Mouse (Mus musculus) heart, embryonic 14.5 days (tissue): Measurements from ENCODE around the gene Gm45837. TPM values are rescaled to one million over a fixed set of nuclear protein-coding genes. Genes with fewer than 3 reads are reported as not detected.

Experiments
- ATAC-seq: fragments of 200-750 bp; cut with Nextera tagmentation; 2 replicates; pipeline ENCODE4 v1.8.0; 2017; ENCODE audit warnings: low read depth, moderate TSS enrichment; ENCODE audit not compliant: insufficient number of reproducible peaks, insufficient read depth, low FRiP score
- H3K27ac ChIP-seq, 2 experiments: fragments of 200-500 bp in 1 of 2; fragments of 300-500 bp in 1 of 2; sonication (generic) in 1 of 2; replicated peaks in 1 of 2; 2 replicates each; pipeline ENCODE4 v1.5.1; 2012 to 2014; ENCODE audit warnings: low read depth in 2 of 2, low read length in 2 of 2, control low read depth in 1 of 2, mild to moderate bottlenecking in 1 of 2, mixed read lengths in 1 of 2; ENCODE audit not compliant: control insufficient read depth in 1 of 2, insufficient read depth in 1 of 2
- H3K27me3 ChIP-seq: fragments of 300-500 bp; sonication (generic); 2 replicates; pipeline ENCODE4 v1.6.1; 2014; ENCODE audit warnings: mild to moderate bottlenecking, low read length, control low read depth; ENCODE audit not compliant: control insufficient read depth, insufficient read depth
- H3K36me3 ChIP-seq: fragments of 300-500 bp; sonication (generic); 2 replicates; pipeline ENCODE4 v1.6.1; 2014; ENCODE audit warnings: mild to moderate bottlenecking, control low read depth, low read length, mixed read lengths; ENCODE audit not compliant: control insufficient read depth, insufficient read depth
- H3K4me1 ChIP-seq, 2 experiments: fragments of 200-500 bp in 1 of 2; fragments of 300-500 bp in 1 of 2; sonication (generic) in 1 of 2; 2 replicates each; pipeline ENCODE4 v1.6.1; 2012 to 2014; ENCODE audit warnings: low read length in 2 of 2, control low read depth in 1 of 2, mixed read lengths in 1 of 2; ENCODE audit not compliant: control insufficient read depth in 2 of 2, insufficient read depth in 2 of 2
- H3K4me2 ChIP-seq: fragments of 300-500 bp; sonication (generic); 2 replicates; pipeline ENCODE4 v1.6.1; 2014; ENCODE audit warnings: mild to moderate bottlenecking, low read length
- H3K4me3 ChIP-seq, 2 experiments: fragments of 200-500 bp in 1 of 2; fragments of 300-500 bp in 1 of 2; sonication (generic) in 1 of 2; 2 replicates each; pipeline ENCODE4 v1.5.1; 2012 to 2014; ENCODE audit warnings: low read length in 2 of 2, mild to moderate bottlenecking in 2 of 2, control low read depth in 1 of 2, low read depth in 1 of 2, moderate library complexity in 1 of 2; ENCODE audit not compliant: control insufficient read depth in 1 of 2, insufficient read depth in 1 of 2
- H3K9ac ChIP-seq: fragments of 300-500 bp; sonication (generic); 2 replicates; pipeline ENCODE4 v1.6.1; 2014; ENCODE audit warnings: mild to moderate bottlenecking, low read length
- H3K9me3 ChIP-seq: fragments of 300-500 bp; sonication (generic); 2 replicates; pipeline ENCODE4 v1.6.1; 2016; ENCODE audit warnings: low read length, control low read depth; ENCODE audit not compliant: control insufficient read depth
- WGBS: fragments of 180-500 bp; shearing (Covaris S2); extraction: QIAGEN DNeasy Blood & Tissue Kit; methylation state at CpG from one replicate; pipeline ENCODE4 v1.1.7; 2014; 5-methylcytosine and 5-hydroxymethylcytosine counted together
- polyA plus RNA-seq: library from polyadenylated mRNA; unstranded; fragments of >200 nt; fragmentation: Nextera tagmentation; extraction: Ambion mirVana; gene quantifications from 2 replicates; pipeline ENCODE4 v1.2.1, GENCODE M21; 2014

Gm45837 gene
- polyA plus RNA-seq, 1 experiment from 2014 or later: not detected

- WGBS: 77% methylated on average over 6 of the region's 6 CpGs
- Histone ChIP-seq H3K36me3 (no peaks in the 10 kb centered on the region), H3K4me1 (peaks cover 6% of the 10 kb centered on the region in 2 experiments; a peak in 3 of 4 replicates), H3K9me3 (no peaks in the 10 kb centered on the region), H3K27ac (no peak overlapping the region), H3K4me2 (no peak overlapping the region), H3K4me3 (no peak overlapping the region), H3K9ac (no peak overlapping the region), H3K27me3 (peaks cover 45% of the 10 kb centered on the region)
- ATAC-seq: no peak
Measured at GRCm38 (mm10) chr7:101455141-101455540, 44.5 kb downstream of the Gm45837 start.

GRCm38 (mm10) chr7:101456318-101456717 is 45.6 kb downstream of the Gm45837 start:
- no peaks in the 10 kb centered on the region for H3K36me3 ChIP-seq
- no peak overlapping the region for H3K4me2 ChIP-seq
- H3K9ac ChIP-seq: no peak overlapping the region
- H3K4me1 ChIP-seq: peaks cover 9 to 12% of the 10 kb centered on the region in 2 experiments; a peak in 3 of 4 replicates
- H3K9me3 ChIP-seq: no peaks in the 10 kb centered on the region
- no peak for ATAC-seq
- 81% methylated on average over 4 of the region's 4 CpGs for WGBS
- peaks cover 43% of the 10 kb centered on the region for H3K27me3 ChIP-seq
- no peak overlapping the region for H3K4me3 ChIP-seq
- no peak overlapping the region for H3K27ac ChIP-seq

DNA sequence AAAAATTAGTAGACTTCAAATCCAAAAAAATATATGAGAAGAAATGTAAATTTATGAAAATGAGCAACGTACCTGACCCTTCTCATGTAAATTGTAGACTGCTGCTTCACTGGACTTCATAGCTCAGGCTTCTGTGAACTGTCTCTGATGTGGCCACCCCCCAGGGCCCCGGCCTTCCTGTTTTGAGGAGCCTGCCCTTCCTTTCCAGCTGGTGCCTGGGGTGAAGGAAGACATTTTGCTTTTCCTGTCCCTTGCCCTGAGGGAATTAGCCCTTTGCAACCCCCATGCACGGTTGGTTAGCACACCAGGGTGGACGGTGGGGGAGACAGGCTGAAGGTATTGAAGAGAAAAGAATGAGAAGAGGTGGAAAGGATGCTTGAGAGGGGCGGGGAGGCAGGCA is 46.1 kb downstream of the Gm45837 start:
- H3K27me3 ChIP-seq: peaks cover 39% of the 10 kb centered on the region
- no peaks in the 10 kb centered on the region for H3K9me3 ChIP-seq
- WGBS: 46% methylated on average over 5 of the region's 5 CpGs
- no peak overlapping the region for H3K27ac ChIP-seq
- H3K36me3 ChIP-seq: no peaks in the 10 kb centered on the region
- no peak overlapping the region for H3K9ac ChIP-seq
- H3K4me2 ChIP-seq: no peak overlapping the region
- ATAC-seq: no peak
- peaks cover 7 to 10% of the 10 kb centered on the region in 2 experiments; a peak in 3 of 4 replicates for H3K4me1 ChIP-seq
- no peak overlapping the region for H3K4me3 ChIP-seq

GRCm38 (mm10) chr7:101457283-101457682 is 46.6 kb downstream of the Gm45837 start:
- Histone ChIP-seq H3K4me3 (no peak overlapping the region), H3K4me1 (peaks cover 7 to 10% of the 10 kb centered on the region in 2 experiments; a peak in 3 of 4 replicates), H3K4me2 (no peak overlapping the region), H3K9me3 (no peaks in the 10 kb centered on the region), H3K36me3 (no peaks in the 10 kb centered on the region), H3K27ac (no peak overlapping the region), H3K27me3 (peaks cover 34% of the 10 kb centered on the region), H3K9ac (no peak overlapping the region)
- ATAC-seq: no peak
- 68% methylated on average over 5 of the region's 5 CpGs for WGBS

DNA sequence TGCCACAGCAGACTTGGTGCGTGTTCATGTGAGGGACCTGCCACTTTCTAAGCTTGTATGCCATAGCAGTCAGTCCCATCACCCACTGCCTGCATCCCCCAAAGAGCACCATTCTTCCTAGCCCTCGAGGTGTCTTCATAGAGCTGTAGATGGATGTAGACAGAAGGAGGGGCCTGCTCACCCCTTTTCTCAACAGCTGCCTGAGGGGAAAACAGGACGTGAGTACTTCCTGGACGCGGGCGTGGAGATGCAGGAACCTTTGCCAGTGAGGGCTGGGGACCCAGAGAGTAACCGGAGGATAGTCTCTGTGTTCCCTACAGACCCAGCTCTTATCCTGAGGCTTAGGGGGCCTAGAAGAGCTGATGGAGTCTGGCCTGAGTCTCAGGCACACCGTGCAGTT is 47.1 kb downstream of the Gm45837 start:
- Histone ChIP-seq H3K4me1 (peaks cover 7 to 10% of the 10 kb centered on the region in 2 experiments; a peak in 3 of 4 replicates), H3K27ac (no peak overlapping the region), H3K4me2 (no peak overlapping the region), H3K27me3 (peaks cover 29% of the 10 kb centered on the region), H3K4me3 (no peak overlapping the region), H3K9me3 (no peaks in the 10 kb centered on the region), H3K9ac (no peak overlapping the region), H3K36me3 (no peaks in the 10 kb centered on the region)
- 59% methylated on average over 8 of the region's 8 CpGs for WGBS
- ATAC-seq: no peak

DNA sequence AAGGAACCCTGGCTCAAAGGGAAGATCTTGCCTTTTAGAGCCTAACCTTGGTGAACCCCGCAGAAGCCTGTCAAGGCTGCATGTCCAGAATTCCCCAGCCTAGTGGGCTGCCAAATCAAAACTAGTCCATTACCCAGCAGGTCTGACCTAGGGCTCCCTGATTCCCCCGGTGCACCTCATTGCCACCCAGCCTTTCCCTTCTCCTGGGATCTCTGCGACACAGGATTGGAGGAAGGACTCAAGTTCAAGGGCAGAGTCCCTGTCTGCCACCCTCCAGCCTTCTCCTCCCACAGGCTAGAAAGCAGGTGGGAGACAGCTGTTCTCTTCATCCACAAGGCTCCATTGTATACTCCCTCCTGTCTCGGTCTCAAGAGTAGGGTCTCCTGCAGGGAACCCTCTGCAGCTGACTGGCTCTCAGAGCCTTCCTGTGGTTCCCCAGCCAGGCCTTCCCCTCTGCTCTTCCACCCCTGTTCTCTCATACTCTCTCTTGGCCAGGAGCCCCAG is 47.6 kb downstream of the Gm45837 start:
- Histone ChIP-seq H3K9me3 (no peaks in the 10 kb centered on the region), H3K4me1 (peaks cover 7 to 10% of the 10 kb centered on the region in 2 experiments; a peak in 3 of 4 replicates)

DNA sequence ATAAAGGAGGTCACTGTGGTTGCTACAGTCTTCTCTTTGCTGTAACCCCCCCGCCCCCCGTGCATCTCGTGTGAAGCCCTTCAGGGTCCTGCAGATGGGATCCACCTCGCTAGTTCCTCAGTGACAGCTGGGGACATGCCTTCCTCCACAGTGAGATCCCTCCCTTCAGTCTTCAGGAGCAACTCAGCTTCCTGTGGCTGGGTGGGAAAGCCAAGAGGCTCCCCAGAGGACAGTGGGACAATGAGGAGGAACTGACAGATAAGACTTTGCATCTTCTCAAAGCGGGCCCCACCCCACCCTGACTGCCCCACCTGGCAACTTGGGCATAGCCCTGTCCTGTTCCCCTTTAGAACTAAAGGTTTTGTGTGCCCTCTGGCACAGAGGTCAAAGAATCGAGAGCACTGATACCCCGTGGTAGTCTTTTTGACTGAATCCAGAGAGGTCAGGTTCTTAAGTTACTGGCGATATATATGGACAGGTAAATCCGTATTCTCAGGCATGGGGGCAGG is 48.7 kb downstream of the Gm45837 start:
- no peaks in the 10 kb centered on the region for H3K36me3 ChIP-seq
- H3K4me1 ChIP-seq: peaks cover 7 to 17% of the 10 kb centered on the region in 2 experiments; a peak in 3 of 4 replicates
- peaks cover 20% of the 10 kb centered on the region for H3K27me3 ChIP-seq
- 69% methylated on average over 9 of the region's 9 CpGs for WGBS
- H3K4me2 ChIP-seq: no peak overlapping the region
- no peak overlapping the region for H3K9ac ChIP-seq
- ATAC-seq: no peak
- H3K9me3 ChIP-seq: no peaks in the 10 kb centered on the region
- no peak overlapping the region for H3K27ac ChIP-seq
- H3K4me3 ChIP-seq: no peak overlapping the region

More for the DNA sequence above, 47.6 kb downstream of the Gm45837 start:
- Histone ChIP-seq H3K36me3 (no peaks in the 10 kb centered on the region), H3K4me3 (no peak overlapping the region), H3K9ac (no peak overlapping the region), H3K4me2 (no peak overlapping the region), H3K27me3 (peaks cover 25% of the 10 kb centered on the region), H3K27ac (no peak overlapping the region)
- no peak for ATAC-seq
- WGBS: 67% methylated on average over 4 of the region's 4 CpGs
